Mouse (Mus musculus): ENCODE data around the gene Lin7b.

DNA sequence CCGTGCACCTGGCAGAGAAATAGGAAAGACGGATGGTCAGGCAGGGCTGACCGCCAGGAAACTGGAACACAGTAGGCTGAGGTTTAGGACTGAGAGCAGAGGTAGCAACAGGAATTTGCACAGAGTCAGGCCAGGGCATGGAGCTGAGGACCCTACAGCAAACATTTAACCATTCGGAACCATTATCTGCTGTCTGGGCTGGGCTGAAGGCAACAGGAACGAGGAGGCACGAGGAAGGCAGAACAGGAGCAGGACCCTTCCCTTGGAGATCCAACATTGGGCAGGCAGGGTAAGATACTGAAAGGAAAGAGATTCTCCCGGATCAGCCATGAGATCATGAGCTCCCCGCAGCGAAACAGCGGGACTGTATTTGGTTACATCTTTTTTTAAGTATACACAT lies 37.5 kb upstream of the Lin7b start:
- TF ChIP-seq MAX (IDR thresholded peaks at IDR 0.05; ENCODE audit: low read length) (no peak), POLR2A (IDR thresholded peaks at IDR 0.05; ENCODE audit: control insufficient read depth in 1 of 2, insufficient read depth in 1 of 2, low read depth in 1 of 2, low read length in 2 of 2, poor library complexity in 1 of 2) (no peak), CTCF (IDR thresholded peaks at IDR 0.05 in 2 of 3, conservative IDR thresholded peaks at IDR 0.05 in 1 of 3; ENCODE audit: control insufficient read depth in 1 of 3, insufficient read depth in 1 of 3, low read depth in 2 of 3, low read length in 3 of 3, poor library complexity in 1 of 3, severe bottlenecking in 1 of 3) (no peak), CHD2 (IDR thresholded peaks at IDR 0.05; ENCODE audit: low read length) (no peak), MAFK (IDR thresholded peaks at IDR 0.05; ENCODE audit: borderline replicate concordance, low read depth, low read length) (no peak), MEF2A (IDR thresholded peaks at IDR 0.05; ENCODE audit: extremely low read depth, insufficient replicate concordance, low read depth, low read length, poor library complexity, severe bottlenecking) (no peak), EP300 (IDR thresholded peaks at IDR 0.05; ENCODE audit: low read depth in 1 of 2, low read length in 2 of 2) (no peak), NRF1 (IDR thresholded peaks at IDR 0.05; ENCODE audit: insufficient read depth, low read depth, low read length, poor library complexity, severe bottlenecking) (no peak), NELFE (IDR thresholded peaks at IDR 0.05; ENCODE audit: low read depth, low read length) (no peak), E2F4 (IDR thresholded peaks at IDR 0.05; ENCODE audit: borderline replicate concordance, low read depth, low read length) (no peak), POLR2AphosphoS2 (IDR thresholded peaks at IDR 0.05; ENCODE audit: low read length) (no peak), GABPA (IDR thresholded peaks at IDR 0.05; ENCODE audit: low read depth, low read length) (no peak)

Data from MEL (cell line).